Mouse (Mus musculus) neural tube, embryonic 14.5 days (tissue): ENCODE results near the gene Aldh1b1. TPM values are rescaled to one million over a fixed set of nuclear protein-coding genes. Genes with fewer than 3 reads are reported as not detected.

Experiments used
- ATAC-seq: fragments of 200-750 bp; cut with Nextera tagmentation; 2 replicates; pipeline ENCODE4 v1.8.0; 2017; ENCODE audit warnings: low read depth, mild to moderate bottlenecking, moderate TSS enrichment, moderate library complexity
- H3K27ac ChIP-seq: fragments of 300-500 bp; sonication (generic); 2 replicates; pipeline ENCODE4 v1.5.1; 2014; ENCODE audit warnings: low read depth, mild to moderate bottlenecking, control low read depth, low read length, moderate library complexity, mixed read lengths
- H3K27me3 ChIP-seq: fragments of 300-500 bp; sonication (generic); 2 replicates; pipeline ENCODE4 v1.6.1; 2014; ENCODE audit warnings: low read length; ENCODE audit not compliant: control insufficient read depth, insufficient read depth
- H3K36me3 ChIP-seq: fragments of 300-500 bp; sonication (generic); 2 replicates; pipeline ENCODE4 v1.6.1; 2014; ENCODE audit warnings: low read length, mixed read lengths; ENCODE audit not compliant: control insufficient read depth, insufficient read depth
- H3K4me1 ChIP-seq: fragments of 300-500 bp; sonication (generic); 2 replicates; pipeline ENCODE4 v1.6.1; 2014; ENCODE audit warnings: low read length; ENCODE audit not compliant: control insufficient read depth, insufficient read depth
- H3K4me2 ChIP-seq: fragments of 300-500 bp; sonication (generic); 2 replicates; pipeline ENCODE4 v1.6.1; 2014; ENCODE audit warnings: mild to moderate bottlenecking, low read depth, low read length, control low read depth
- H3K4me3 ChIP-seq: fragments of 300-500 bp; sonication (generic); 2 replicates; pipeline ENCODE4 v1.5.1; 2014; ENCODE audit warnings: low read depth, low read length, control low read depth, mixed read lengths
- H3K9ac ChIP-seq: fragments of 300-500 bp; sonication (generic); replicated peaks from 2 replicates; pipeline ENCODE4 v1.6.1; 2014; ENCODE audit warnings: low read depth, mild to moderate bottlenecking, control low read depth, low read length, mixed read lengths
- H3K9me3 ChIP-seq: fragments of 300-500 bp; sonication (generic); 2 replicates; pipeline ENCODE4 v1.6.1; 2016; ENCODE audit warnings: low read length; ENCODE audit not compliant: control insufficient read depth
- WGBS: fragments of 180-500 bp; shearing (Covaris S2); extraction: QIAGEN DNeasy Blood & Tissue Kit; methylation state at CpG from one replicate; pipeline ENCODE4 v1.1.7; 2014; 5-methylcytosine and 5-hydroxymethylcytosine counted together
- polyA plus RNA-seq: library from polyadenylated mRNA; unstranded; fragments of >200 nt; fragmentation: Nextera tagmentation; extraction: Ambion mirVana; gene quantifications from 2 replicates; pipeline ENCODE4 v1.2.1, GENCODE M21; 2014

Aldh1b1 gene
- polyA plus RNA-seq, result 9.1 and 10.3 TPM in 2 replicates

- Histone ChIP-seq H3K4me1 (peaks cover 9% of the 10 kb centered on the region; the same call in 1 of the 2 replicates), H3K9ac (peak within 1 kb of the TSS; percentile 63), H3K4me3 (peak within 1 kb of the TSS; percentile 45), H3K27me3 (no peaks in the 10 kb centered on the region), H3K9me3 (no peaks in the 10 kb centered on the region), H3K36me3 (0 out of 2 replicates have a peak, but pooled peaks cover 3% of the 10 kb centered on the region), H3K4me2 (peak within 1 kb of the TSS; percentile 76), H3K27ac (peak within 1 kb of the TSS; percentile 48; the same call in 1 of the 2 replicates)
- under 1% methylated on average over 26 of the region's 26 CpGs for WGBS
- ATAC-seq, result peak; percentile 85
These were observed at the start of gene Aldh1b1 for GRCm38 (mm10) chr4:45798964-45799363. Gene Aldh1b1 (plus strand): TSS chr4:45799022.

GRCm38 (mm10) chr4:45749449-45749848 is 49.4 kb upstream of the Aldh1b1 start:
- no peak overlapping the region for H3K9ac ChIP-seq
- 86% methylated on average over 10 of the region's 10 CpGs for WGBS
- no peak for ATAC-seq
- no peak overlapping the region for H3K4me3 ChIP-seq
- no peaks in the 10 kb centered on the region for H3K4me1 ChIP-seq
- no peaks in the 10 kb centered on the region for H3K27me3 ChIP-seq
- H3K27ac ChIP-seq, result no peak overlapping the region
- no peaks in the 10 kb centered on the region for H3K36me3 ChIP-seq
- no peaks in the 10 kb centered on the region for H3K9me3 ChIP-seq
- no peak overlapping the region for H3K4me2 ChIP-seq

GRCm38 (mm10) chr4:45750477-45750876 is 48.3 kb upstream of the Aldh1b1 start:
- Histone ChIP-seq H3K9me3 (no peaks in the 10 kb centered on the region), H3K4me2 (no peak overlapping the region), H3K9ac (no peak overlapping the region), H3K27me3 (no peaks in the 10 kb centered on the region), H3K27ac (no peak overlapping the region), H3K4me1 (peaks cover 4% of the 10 kb centered on the region; the same call in 1 of the 2 replicates), H3K4me3 (no peak overlapping the region), H3K36me3 (no peaks in the 10 kb centered on the region)
- ATAC-seq, result no peak
- 75% methylated on average over 6 of the region's 6 CpGs for WGBS

GRCm38 (mm10) chr4:45753211-45753809 is 45.5 kb upstream of the Aldh1b1 start:
- peaks cover 5% of the 10 kb centered on the region; the same call in 1 of the 2 replicates for H3K4me1 ChIP-seq
- H3K9ac ChIP-seq, result no peak overlapping the region
- 48% methylated on average over 6 of the region's 6 CpGs for WGBS
- no peak overlapping the region for H3K4me3 ChIP-seq
- no peak for ATAC-seq
- no peaks in the 10 kb centered on the region for H3K27me3 ChIP-seq
- H3K27ac ChIP-seq, result no peak overlapping the region
- no peaks in the 10 kb centered on the region for H3K9me3 ChIP-seq
- H3K4me2 ChIP-seq, result no peak overlapping the region
- H3K36me3 ChIP-seq, result no peaks in the 10 kb centered on the region

GRCm38 (mm10) chr4:45754171-45754570 is 44.7 kb upstream of the Aldh1b1 start:
- ATAC-seq, result no peak
- Histone ChIP-seq H3K4me3 (no peak overlapping the region), H3K9me3 (no peaks in the 10 kb centered on the region), H3K27me3 (no peaks in the 10 kb centered on the region), H3K9ac (no peak overlapping the region), H3K4me1 (peaks cover 5% of the 10 kb centered on the region; the same call in 1 of the 2 replicates), H3K27ac (no peak overlapping the region), H3K4me2 (no peak overlapping the region), H3K36me3 (no peaks in the 10 kb centered on the region)
- 73% methylated on average over 4 of the region's 4 CpGs for WGBS

- WGBS, result 58% methylated on average over 9 of the region's 9 CpGs
- Histone ChIP-seq H3K27me3 (no peaks in the 10 kb centered on the region), H3K9me3 (no peaks in the 10 kb centered on the region), H3K9ac (no peak overlapping the region), H3K4me2 (no peak overlapping the region), H3K27ac (peak overlapping the region; percentile 10; the same call in 1 of the 2 replicates), H3K36me3 (no peaks in the 10 kb centered on the region), H3K4me3 (no peak overlapping the region), H3K4me1 (peaks cover 5% of the 10 kb centered on the region; the same call in 1 of the 2 replicates)
- ATAC-seq, result no peak
These were observed 43.7 kb upstream of the Aldh1b1 start for GRCm38 (mm10) chr4:45755097-45755496.

- no peaks in the 10 kb centered on the region for H3K27me3 ChIP-seq
- H3K9ac ChIP-seq, result no peak overlapping the region
- no peak overlapping the region for H3K4me2 ChIP-seq
- H3K4me3 ChIP-seq, result no peak overlapping the region
- 0 out of 2 replicates have a peak overlapping the region, but pooled peaks have one; percentile 23 for H3K27ac ChIP-seq
- peaks cover 5% of the 10 kb centered on the region; the same call in 1 of the 2 replicates for H3K4me1 ChIP-seq
- 64% methylated on average over 17 of the region's 17 CpGs for WGBS
- ATAC-seq, result no peak
- H3K9me3 ChIP-seq, result no peaks in the 10 kb centered on the region
- no peaks in the 10 kb centered on the region for H3K36me3 ChIP-seq
These were observed 42.9 kb upstream of the Aldh1b1 start for GRCm38 (mm10) chr4:45755881-45756280.

GRCm38 (mm10) chr4:45757941-45758340 is 40.9 kb upstream of the Aldh1b1 start:
- Histone ChIP-seq H3K27ac (no peak overlapping the region), H3K9me3 (no peaks in the 10 kb centered on the region), H3K4me2 (no peak overlapping the region), H3K27me3 (no peaks in the 10 kb centered on the region), H3K36me3 (no peaks in the 10 kb centered on the region), H3K9ac (no peak overlapping the region), H3K4me1 (peaks cover 7% of the 10 kb centered on the region; the same call in 1 of the 2 replicates), H3K4me3 (no peak overlapping the region)
- whole genome bisulfite sequencing, result 17% methylated on average over 5 of the region's 5 CpGs
- ATAC-seq, result no peak

GRCm38 (mm10) chr4:45759411-45759810 is 39.4 kb upstream of the Aldh1b1 start:
- WGBS, result 71% methylated on average over 8 of the region's 8 CpGs
- H3K4me1 ChIP-seq, result peaks cover 21% of the 10 kb centered on the region
- no peak overlapping the region for H3K9ac ChIP-seq
- no peak for ATAC-seq
- no peak overlapping the region for H3K4me2 ChIP-seq
- H3K27ac ChIP-seq, result no peak overlapping the region
- no peak overlapping the region for H3K4me3 ChIP-seq
- no peaks in the 10 kb centered on the region for H3K27me3 ChIP-seq
- H3K36me3 ChIP-seq, result no peaks in the 10 kb centered on the region
- no peaks in the 10 kb centered on the region for H3K9me3 ChIP-seq
